In the genomic region with DNA sequence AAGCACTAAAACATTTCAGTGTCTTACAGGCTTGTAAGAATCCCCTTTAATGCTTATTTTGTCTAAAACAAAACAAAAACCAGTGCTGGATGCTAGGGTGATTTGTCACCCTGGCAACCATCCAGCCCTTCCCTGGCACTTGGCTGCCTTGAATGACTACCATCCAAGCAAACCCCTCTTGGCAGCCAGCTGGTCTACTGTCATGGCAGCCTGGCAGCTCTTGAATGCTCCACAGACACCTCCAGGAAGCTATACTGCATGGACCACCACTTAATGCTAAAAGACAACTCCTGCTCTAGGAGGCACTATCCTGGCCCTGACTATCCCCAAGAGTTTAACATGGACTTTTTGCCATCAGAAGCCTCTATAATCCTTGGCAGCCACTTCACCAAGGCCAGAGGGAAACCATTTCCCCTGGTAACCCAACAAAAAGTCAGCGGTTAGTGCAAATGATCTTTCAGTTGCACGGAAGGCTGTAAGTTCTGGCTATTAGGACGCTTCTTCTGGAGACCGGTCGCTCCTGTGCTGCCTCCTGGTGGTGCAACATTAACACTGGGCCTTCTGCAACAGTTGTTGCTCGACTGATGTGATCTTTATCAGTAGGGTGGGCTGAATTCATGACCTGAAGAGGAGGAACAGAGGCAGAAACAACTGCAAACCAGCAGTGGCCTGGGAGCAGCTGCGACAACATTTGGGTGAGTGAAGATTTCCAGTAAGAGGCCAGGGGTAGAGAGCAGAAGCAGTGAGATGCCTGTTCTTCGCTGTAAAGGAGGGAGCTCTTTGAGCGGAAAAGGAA, we compare ENCODE assay signal across 8 mouse cellular contexts. TPM values are rescaled to one million over a fixed set of nuclear protein-coding genes. Genes with fewer than 3 reads are reported as not detected.
DNase-seq lines count a peak whose midpoint lies in the region; ATAC-seq and TF ChIP-seq lines count a peak whose summit lies in the region.

No protein-coding gene starts in this region.

- peak; percentile 43 for DNase-seq in cerebellum, adult 11 months
- DNase-seq in cerebellum, postnatal 14 days, result peak; percentile 76 to 87
- peak; percentile 78 for DNase-seq in gastrocnemius, postnatal 10 days
- peak; percentile 88 for DNase-seq in hindbrain, postnatal 0 days (ENCODE audit: low spot score)
- peak; percentile 67 to 69 for DNase-seq in left cerebral cortex, postnatal 14 days (ENCODE audit: low spot score in 2 of 2)
- peak; percentile 21 for DNase-seq in right cerebral cortex, postnatal 25 days

- intact Hi-C loops in left cerebral cortex, postnatal 14 days (cut with DNase I), result loop anchor here (2.0 kb wide), 1 partner anchor 118 kb away; a partner anchor contains a TSS

- TF ChIP-seq CTCF in hindbrain, postnatal 0 days (IDR thresholded peaks at IDR 0.05; ENCODE audit: low read depth), result peak; percentile 88

- peak overlapping the region; percentile 94 for H3K4me2 ChIP-seq in hindbrain, postnatal 0 days (ENCODE audit: low read depth, low read length)

- H3K9ac ChIP-seq in hindbrain, postnatal 0 days (replicated peaks; ENCODE audit: low read length), result peak overlapping the region; percentile 69; the same call in 1 of the 2 replicates

- H3K36me3 ChIP-seq in hindbrain, postnatal 0 days (ENCODE audit: insufficient read depth, low read length), result no peaks in the 10 kb centered on the region

- H3K4me1 ChIP-seq in hindbrain, postnatal 0 days (ENCODE audit: insufficient read depth, low read length), result peaks cover 19% of the 10 kb centered on the region

- H3K4me3 ChIP-seq in hindbrain, postnatal 0 days (ENCODE audit: low read length), result peak overlapping the region; percentile 82

- no peak for ATAC-seq in cerebellum, adult (ENCODE audit: insufficient number of reproducible peaks, low FRiP score, low TSS enrichment)
- ATAC-seq in hindbrain, postnatal 0 days, result peak; percentile 79
- ATAC-seq in megakaryocyte progenitor cell, adult 5-6 weeks (replicated peaks; ENCODE audit: poor library complexity), result peak; percentile 75

- no peaks in the 10 kb centered on the region for H3K9me3 ChIP-seq in hindbrain, postnatal 0 days (ENCODE audit: low read length)

- 8% methylated on average over 9 of the region's 9 CpGs for WGBS in hindbrain, postnatal 0 days

- no peaks in the 10 kb centered on the region for H3K27me3 ChIP-seq in hindbrain, postnatal 0 days (ENCODE audit: insufficient read depth, low read length)

- peak overlapping the region; percentile 78 for H3K27ac ChIP-seq in hindbrain, postnatal 0 days

RNA-seq across cellular contexts. Expression of a gene that starts 1.0 kb away (rescaled TPM):
- 10 to 100 TPM; 44.0 to 49.0 TPM for total RNA-seq in gastrocnemius, postnatal 10 days (2021)
- total RNA-seq in hindbrain, postnatal 0 days (2014; rRNA removed), result 23.5 and 24.4 TPM in 2 replicates
- 70.7 and 73.7 TPM in 2 replicates for polyA plus RNA-seq in hindbrain, postnatal 0 days (2015; fragmentation: Nextera tagmentation; extraction: Ambion mirVana)
- total RNA-seq in left cerebral cortex, postnatal 14 days (2021), result 10 to 100 TPM; 62.5 to 63.5 TPM
- 164 and 172 TPM in 2 replicates for total RNA-seq in megakaryocyte progenitor cell, adult 5-6 weeks (2015)
- total RNA-seq in megakaryocyte progenitor cell, adult 5-6 weeks (2017), result 207 and 270 TPM in 2 replicates

RNA-seq across cellular contexts. Expression of a gene that starts 10.8 kb away (rescaled TPM):
- 100 to 1,000 TPM; 151 to 161 TPM for total RNA-seq in gastrocnemius, postnatal 10 days (2021)
- 36.7 and 43.6 TPM in 2 replicates for total RNA-seq in hindbrain, postnatal 0 days (2014; rRNA removed)
- polyA plus RNA-seq in hindbrain, postnatal 0 days (2015; fragmentation: Nextera tagmentation; extraction: Ambion mirVana), result 7.8 and 8.4 TPM in 2 replicates
- 10 to 100 TPM; 40.5 to 42.3 TPM for total RNA-seq in left cerebral cortex, postnatal 14 days (2021)
- 1.2 and 2.1 TPM in 2 replicates for total RNA-seq in megakaryocyte progenitor cell, adult 5-6 weeks (2015)
- total RNA-seq in megakaryocyte progenitor cell, adult 5-6 weeks (2017), result 1.1 and 1.2 TPM in 2 replicates

RNA-seq across cellular contexts. Expression of a gene that starts 39.3 kb away (rescaled TPM):
- not detected for total RNA-seq in gastrocnemius, postnatal 10 days (2021)
- total RNA-seq in hindbrain, postnatal 0 days (2014; rRNA removed), result 0.05 TPM in 1 of 2 replicates, not detected in the other
- polyA plus RNA-seq in hindbrain, postnatal 0 days (2015; fragmentation: Nextera tagmentation; extraction: Ambion mirVana), result 0.16 and 0.19 TPM in 2 replicates
- total RNA-seq in left cerebral cortex, postnatal 14 days (2021), result not detected
- not detected in 2 replicates for total RNA-seq in megakaryocyte progenitor cell, adult 5-6 weeks (2015)
- not detected in 2 replicates for total RNA-seq in megakaryocyte progenitor cell, adult 5-6 weeks (2017)

Comparison
In these comparisons a context has a peak if more than half of its experiments do, and no peak if none do; other contexts are left out.
1. DNase-seq: peak in every context shown above with its lines; median percentile 88 in hindbrain, postnatal 0 days; 82 in cerebellum, postnatal 14 days; 78 in gastrocnemius, postnatal 10 days; 68 in left cerebral cortex, postnatal 14 days; 43 in cerebellum, adult 11 months; 21 in right cerebral cortex, postnatal 25 days.
2. RNA of a gene that starts 10.8 kb away (total RNA-seq): 151 to 161 TPM in gastrocnemius, postnatal 10 days, 40.5 to 42.3 TPM in left cerebral cortex, postnatal 14 days and 36.7 to 43.6 TPM in hindbrain, postnatal 0 days; 1.1 to 2.1 TPM in megakaryocyte progenitor cell, adult 5-6 weeks; every median in the first group is over 10 times any median in the second.